Mouse (Mus musculus) brain, embryonic 14.5 days (tissue): Measurements from ENCODE around the gene Ptpn5.

Experiments
- CTCF ChIP-seq: fragments of 200-500 bp; IDR thresholded peaks from 2 replicates; pipeline ENCODE4 v1.5.1; 2012; ENCODE audit warnings: inconsistent platforms, mild to moderate bottlenecking, moderate library complexity, borderline replicate concordance; ENCODE audit not compliant: insufficient read depth, insufficient read length; ENCODE audit errors: extremely low read depth
- POLR2A ChIP-seq: fragments of 200-500 bp; IDR thresholded peaks from 2 replicates; pipeline ENCODE4 v1.6.1; 2012; ENCODE audit warnings: mild to moderate bottlenecking, inconsistent platforms, borderline replicate concordance; ENCODE audit not compliant: poor library complexity, insufficient read depth, insufficient read length, severe bottlenecking; ENCODE audit errors: extremely low read depth

DNA sequence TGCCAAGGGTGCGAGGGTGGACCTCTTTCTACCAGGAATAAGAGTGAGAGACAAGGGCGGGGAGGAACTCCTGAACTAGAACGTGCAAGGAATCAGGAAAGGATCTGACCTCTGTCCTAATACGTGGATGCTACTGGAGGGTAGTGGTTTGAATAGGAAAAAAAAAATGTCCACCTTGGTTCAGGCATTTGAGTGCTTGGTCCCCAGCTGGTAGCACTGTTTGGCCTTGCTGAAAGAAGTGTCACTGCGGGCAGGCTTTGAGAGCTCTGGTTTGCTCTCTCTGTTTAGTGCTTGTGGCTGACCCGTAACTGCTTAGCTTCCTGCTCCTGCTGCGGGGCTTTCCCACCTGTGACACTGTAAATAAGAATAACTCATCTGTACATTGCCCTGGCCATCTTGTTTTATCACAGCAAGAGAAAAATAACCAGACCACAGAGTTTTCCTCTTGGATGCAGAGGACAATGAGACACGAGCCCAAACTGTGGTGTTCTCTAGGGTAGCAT is 6.4 kb upstream of the Ptpn5 start:
- TF ChIP-seq CTCF, result no peak
- TF ChIP-seq POLR2A, result no peak
